Mouse (Mus musculus): ENCODE data around the gene Emc3. TPM values are rescaled to one million over a fixed set of nuclear protein-coding genes. Genes with fewer than 3 reads are reported as not detected.
A peak's percentile ranks its signal among the peaks of the same experiment; 100 is the strongest.

Gene Emc3
- polyA plus RNA-seq, 1 experiment from 2014 or later, result 84.8 TPM

DNA sequence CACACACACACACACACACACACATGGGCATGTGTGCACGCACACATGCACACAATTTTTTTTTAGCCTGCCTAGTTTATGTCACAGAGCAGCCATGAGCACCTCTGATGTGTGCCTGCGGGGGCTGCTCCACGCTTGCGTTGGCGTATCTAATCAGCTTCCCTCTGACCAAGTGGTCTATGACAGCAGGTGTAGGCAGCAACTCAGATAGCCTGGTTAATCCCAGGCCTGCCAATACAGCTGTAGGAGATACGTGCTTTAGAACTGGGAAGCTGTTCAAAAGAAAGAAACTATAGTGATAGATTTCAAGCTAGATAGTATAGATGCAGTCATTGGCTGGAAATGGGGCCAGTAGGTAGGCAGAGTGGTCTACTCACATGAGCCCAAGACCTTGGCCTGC, 57.7 kb downstream of the Emc3 start:
- H3K27ac ChIP-seq (ENCODE audit: low read length), result no peak overlapping the region
- no peak overlapping the region for H3K4me2 ChIP-seq (replicated peaks; ENCODE audit: low read depth, low read length)
- WGBS, result 86% methylated on average over 6 of the region's 6 CpGs
- H3K4me1 ChIP-seq (ENCODE audit: control insufficient read depth, insufficient read depth, low read length), result peaks cover 17% of the 10 kb centered on the region; the same call in 1 of the 2 replicates
- H3K27me3 ChIP-seq (ENCODE audit: control insufficient read depth, insufficient read depth, low read length), result 0 out of 2 replicates have a peak, but pooled peaks cover 3% of the 10 kb centered on the region
- H3K4me3 ChIP-seq (ENCODE audit: low read depth, low read length), result no peak overlapping the region
- H3K9ac ChIP-seq (replicated peaks; ENCODE audit: low read depth, low read length), result no peak overlapping the region
- H3K36me3 ChIP-seq (ENCODE audit: control insufficient read depth, insufficient read depth, low read length), result no peaks in the 10 kb centered on the region
- no peaks in the 10 kb centered on the region for H3K9me3 ChIP-seq (ENCODE audit: control insufficient read depth, low read depth, low read length)
- ATAC-seq (ENCODE audit: insufficient number of reproducible peaks, insufficient read depth, low FRiP score, low read depth), result no peak

DNA sequence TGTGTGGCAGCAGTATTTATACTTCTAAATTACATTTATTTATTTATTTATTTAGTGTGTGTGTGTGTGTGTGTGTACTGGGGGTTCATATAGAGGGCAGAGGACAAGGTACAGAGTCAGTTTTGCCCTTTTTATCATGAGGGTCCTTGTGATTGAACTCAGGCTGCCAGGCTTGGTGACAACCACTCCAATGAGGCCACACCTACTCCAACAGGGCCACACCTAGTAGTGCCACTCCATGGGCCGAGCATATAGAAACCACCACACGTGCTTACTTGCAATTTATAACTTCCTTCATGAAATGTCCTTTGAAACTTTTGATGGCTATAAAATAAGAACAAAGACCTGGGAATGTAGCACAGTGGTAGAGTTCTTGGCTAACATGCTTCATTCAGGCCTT, 58.2 kb downstream of the Emc3 start:
- Histone ChIP-seq H3K4me2 (replicated peaks; ENCODE audit: low read depth, low read length) (no peak overlapping the region), H3K9me3 (ENCODE audit: control insufficient read depth, low read depth, low read length) (no peaks in the 10 kb centered on the region), H3K27ac (ENCODE audit: low read length) (no peak overlapping the region), H3K4me3 (ENCODE audit: low read depth, low read length) (no peak overlapping the region), H3K4me1 (ENCODE audit: control insufficient read depth, insufficient read depth, low read length) (peaks cover 17% of the 10 kb centered on the region; the same call in 1 of the 2 replicates), H3K27me3 (ENCODE audit: control insufficient read depth, insufficient read depth, low read length) (0 out of 2 replicates have a peak, but pooled peaks cover 3% of the 10 kb centered on the region), H3K9ac (replicated peaks; ENCODE audit: low read depth, low read length) (no peak overlapping the region), H3K36me3 (ENCODE audit: control insufficient read depth, insufficient read depth, low read length) (no peaks in the 10 kb centered on the region)
- WGBS, result 66% methylated on average over 2 of the region's 2 CpGs
- ATAC-seq (ENCODE audit: insufficient number of reproducible peaks, insufficient read depth, low FRiP score, low read depth), result no peak

DNA sequence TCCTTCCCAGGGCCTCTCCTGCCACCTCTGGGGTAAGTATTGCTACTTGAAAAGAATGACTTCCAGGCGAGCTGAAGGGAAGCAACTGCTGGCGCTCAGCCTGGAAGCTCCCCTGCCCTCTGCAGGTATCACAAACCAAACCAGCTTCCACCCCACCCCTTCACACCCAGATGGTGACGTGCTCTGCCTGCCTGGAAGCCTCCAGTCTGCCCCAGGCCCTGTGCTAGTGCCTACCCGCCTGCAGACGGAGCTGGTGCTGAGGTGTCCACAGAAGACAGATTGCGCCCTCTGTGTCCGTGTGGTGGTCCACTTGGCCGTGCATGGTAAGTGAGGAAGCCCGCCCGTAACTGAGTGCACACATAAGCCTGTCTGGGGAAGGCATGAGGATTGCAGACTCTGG, 59.4 kb downstream of the Emc3 start:
- H3K4me2 ChIP-seq (replicated peaks; ENCODE audit: low read depth, low read length), result peak overlapping the region; percentile 57; the same call in 1 of the 2 replicates
- peaks cover 17% of the 10 kb centered on the region; the same call in 1 of the 2 replicates for H3K4me1 ChIP-seq (ENCODE audit: control insufficient read depth, insufficient read depth, low read length)
- ATAC-seq (ENCODE audit: insufficient number of reproducible peaks, insufficient read depth, low FRiP score, low read depth), result no peak
- 59% methylated on average over 10 of the region's 10 CpGs for WGBS
- no peaks in the 10 kb centered on the region for H3K36me3 ChIP-seq (ENCODE audit: control insufficient read depth, insufficient read depth, low read length)
- no peaks in the 10 kb centered on the region for H3K9me3 ChIP-seq (ENCODE audit: control insufficient read depth, low read depth, low read length)
- H3K27ac ChIP-seq (ENCODE audit: low read length), result no peak overlapping the region
- no peak overlapping the region; the same call in 1 of the 2 replicates for H3K4me3 ChIP-seq (ENCODE audit: low read depth, low read length)
- 0 out of 2 replicates have a peak, but pooled peaks cover 3% of the 10 kb centered on the region for H3K27me3 ChIP-seq (ENCODE audit: control insufficient read depth, insufficient read depth, low read length)
- no peak overlapping the region for H3K9ac ChIP-seq (replicated peaks; ENCODE audit: low read depth, low read length)

GRCm38 (mm10) chr6:113471297-113471936, 60.0 kb downstream of the Emc3 start, which contains the start of gene Il17rc:
Il17rc (plus strand) TSS chr6:113471427.
- Histone ChIP-seq H3K9ac (replicated peaks; ENCODE audit: low read depth, low read length) (0 out of 2 replicates have a peak within 1 kb of the TSS, but pooled peaks have one; percentile 3), H3K4me1 (ENCODE audit: control insufficient read depth, insufficient read depth, low read length) (peaks cover 17% of the 10 kb centered on the region; the same call in 1 of the 2 replicates), H3K27ac (ENCODE audit: low read length) (no peak within 1 kb of the TSS; the same call in 1 of the 2 replicates), H3K4me2 (replicated peaks; ENCODE audit: low read depth, low read length) (peak within 1 kb of the TSS; percentile 57), H3K4me3 (ENCODE audit: low read depth, low read length) (peak within 1 kb of the TSS; percentile 22), H3K27me3 (ENCODE audit: control insufficient read depth, insufficient read depth, low read length) (0 out of 2 replicates have a peak, but pooled peaks cover 3% of the 10 kb centered on the region), H3K36me3 (ENCODE audit: control insufficient read depth, insufficient read depth, low read length) (no peaks in the 10 kb centered on the region), H3K9me3 (ENCODE audit: control insufficient read depth, low read depth, low read length) (no peaks in the 10 kb centered on the region)
- WGBS, result 22% methylated on average over 12 of the region's 12 CpGs
- peak; percentile 66 for ATAC-seq (ENCODE audit: insufficient number of reproducible peaks, insufficient read depth, low FRiP score, low read depth)

- peaks cover 17% of the 10 kb centered on the region; the same call in 1 of the 2 replicates for H3K4me1 ChIP-seq (ENCODE audit: control insufficient read depth, insufficient read depth, low read length)
- ATAC-seq (ENCODE audit: insufficient number of reproducible peaks, insufficient read depth, low FRiP score, low read depth), result peak; percentile 51; the same call in 1 of the 2 replicates
- no peaks in the 10 kb centered on the region for H3K9me3 ChIP-seq (ENCODE audit: control insufficient read depth, low read depth, low read length)
- H3K9ac ChIP-seq (replicated peaks; ENCODE audit: low read depth, low read length), result peak overlapping the region; percentile 14; the same call in 1 of the 2 replicates
- no peak overlapping the region for H3K27ac ChIP-seq (ENCODE audit: low read length)
- H3K4me3 ChIP-seq (ENCODE audit: low read depth, low read length), result peak overlapping the region; percentile 29
- 0 out of 2 replicates have a peak, but pooled peaks cover 3% of the 10 kb centered on the region for H3K27me3 ChIP-seq (ENCODE audit: control insufficient read depth, insufficient read depth, low read length)
- H3K36me3 ChIP-seq (ENCODE audit: control insufficient read depth, insufficient read depth, low read length), result no peaks in the 10 kb centered on the region
- WGBS, result 2% methylated on average over 31 of the region's 31 CpGs
- peak overlapping the region; percentile 69 for H3K4me2 ChIP-seq (replicated peaks; ENCODE audit: low read depth, low read length)
Observed at GRCm38 (mm10) chr6:113469432-113469831, 62.0 kb downstream of the Emc3 start.

GRCm38 (mm10) chr6:113469021-113469420, 62.4 kb downstream of the Emc3 start:
- H3K4me3 ChIP-seq (ENCODE audit: low read depth, low read length), result peak overlapping the region; percentile 29
- H3K4me1 ChIP-seq (ENCODE audit: control insufficient read depth, insufficient read depth, low read length), result peaks cover 17% of the 10 kb centered on the region; the same call in 1 of the 2 replicates
- H3K4me2 ChIP-seq (replicated peaks; ENCODE audit: low read depth, low read length), result peak overlapping the region; percentile 69
- 13% methylated on average over 9 of the region's 9 CpGs for WGBS
- 0 out of 2 replicates have a peak, but pooled peaks cover 3% of the 10 kb centered on the region for H3K27me3 ChIP-seq (ENCODE audit: control insufficient read depth, insufficient read depth, low read length)
- no peaks in the 10 kb centered on the region for H3K36me3 ChIP-seq (ENCODE audit: control insufficient read depth, insufficient read depth, low read length)
- H3K9me3 ChIP-seq (ENCODE audit: control insufficient read depth, low read depth, low read length), result no peaks in the 10 kb centered on the region
- no peak overlapping the region for H3K27ac ChIP-seq (ENCODE audit: low read length)
- H3K9ac ChIP-seq (replicated peaks; ENCODE audit: low read depth, low read length), result 0 out of 2 replicates have a peak overlapping the region, but pooled peaks have one; percentile 14
- ATAC-seq (ENCODE audit: insufficient number of reproducible peaks, insufficient read depth, low FRiP score, low read depth), result peak; percentile 67; the same call in 1 of the 2 replicates

GRCm38 (mm10) chr6:113468512-113468911, 62.9 kb downstream of the Emc3 start:
- no peaks in the 10 kb centered on the region for H3K36me3 ChIP-seq (ENCODE audit: control insufficient read depth, insufficient read depth, low read length)
- H3K4me1 ChIP-seq (ENCODE audit: control insufficient read depth, insufficient read depth, low read length), result peaks cover 17% of the 10 kb centered on the region; the same call in 1 of the 2 replicates
- no peak for ATAC-seq (ENCODE audit: insufficient number of reproducible peaks, insufficient read depth, low FRiP score, low read depth)
- no peaks in the 10 kb centered on the region for H3K9me3 ChIP-seq (ENCODE audit: control insufficient read depth, low read depth, low read length)
- no peak overlapping the region for H3K4me3 ChIP-seq (ENCODE audit: low read depth, low read length)
- no peak overlapping the region for H3K9ac ChIP-seq (replicated peaks; ENCODE audit: low read depth, low read length)
- no peak overlapping the region for H3K4me2 ChIP-seq (replicated peaks; ENCODE audit: low read depth, low read length)
- WGBS, result 76% methylated on average over 3 of the region's 3 CpGs
- 0 out of 2 replicates have a peak, but pooled peaks cover 3% of the 10 kb centered on the region for H3K27me3 ChIP-seq (ENCODE audit: control insufficient read depth, insufficient read depth, low read length)
- no peak overlapping the region for H3K27ac ChIP-seq (ENCODE audit: low read length)

DNA sequence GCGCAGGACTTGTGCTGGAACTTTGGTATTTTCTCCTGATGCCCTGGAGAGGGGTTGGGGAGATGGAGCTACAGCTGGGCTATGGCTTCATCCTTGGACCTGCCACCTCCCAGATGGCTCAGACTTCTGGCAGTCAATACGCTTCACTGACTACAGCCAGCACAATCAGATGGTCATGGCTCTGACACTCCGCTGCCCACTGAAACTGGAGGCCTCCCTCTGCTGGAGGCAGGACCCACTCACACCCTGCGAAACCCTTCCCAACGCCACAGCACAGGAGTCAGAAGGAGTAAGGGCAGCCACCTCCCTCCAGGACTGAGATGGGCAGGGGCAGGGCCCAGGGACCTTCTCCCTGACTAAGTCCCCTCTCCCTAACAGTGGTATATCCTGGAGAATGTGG, 65.8 kb downstream of the Emc3 start:
- no peaks in the 10 kb centered on the region for H3K9me3 ChIP-seq (ENCODE audit: control insufficient read depth, low read depth, low read length)
- no peak overlapping the region for H3K4me2 ChIP-seq (replicated peaks; ENCODE audit: low read depth, low read length)
- H3K27ac ChIP-seq (ENCODE audit: low read length), result no peak overlapping the region
- H3K4me3 ChIP-seq (ENCODE audit: low read depth, low read length), result no peak overlapping the region
- 0 out of 2 replicates have a peak, but pooled peaks cover 3% of the 10 kb centered on the region for H3K27me3 ChIP-seq (ENCODE audit: control insufficient read depth, insufficient read depth, low read length)
- ATAC-seq (ENCODE audit: insufficient number of reproducible peaks, insufficient read depth, low FRiP score, low read depth), result no peak
- peaks cover 7% of the 10 kb centered on the region; the same call in 1 of the 2 replicates for H3K4me1 ChIP-seq (ENCODE audit: control insufficient read depth, insufficient read depth, low read length)
- WGBS, result 54% methylated on average over 5 of the region's 5 CpGs
- no peaks in the 10 kb centered on the region for H3K36me3 ChIP-seq (ENCODE audit: control insufficient read depth, insufficient read depth, low read length)
- H3K9ac ChIP-seq (replicated peaks; ENCODE audit: low read depth, low read length), result no peak overlapping the region
